Mouse (Mus musculus): ENCODE data around the gene Abca5.

Gene Abca5

DNA sequence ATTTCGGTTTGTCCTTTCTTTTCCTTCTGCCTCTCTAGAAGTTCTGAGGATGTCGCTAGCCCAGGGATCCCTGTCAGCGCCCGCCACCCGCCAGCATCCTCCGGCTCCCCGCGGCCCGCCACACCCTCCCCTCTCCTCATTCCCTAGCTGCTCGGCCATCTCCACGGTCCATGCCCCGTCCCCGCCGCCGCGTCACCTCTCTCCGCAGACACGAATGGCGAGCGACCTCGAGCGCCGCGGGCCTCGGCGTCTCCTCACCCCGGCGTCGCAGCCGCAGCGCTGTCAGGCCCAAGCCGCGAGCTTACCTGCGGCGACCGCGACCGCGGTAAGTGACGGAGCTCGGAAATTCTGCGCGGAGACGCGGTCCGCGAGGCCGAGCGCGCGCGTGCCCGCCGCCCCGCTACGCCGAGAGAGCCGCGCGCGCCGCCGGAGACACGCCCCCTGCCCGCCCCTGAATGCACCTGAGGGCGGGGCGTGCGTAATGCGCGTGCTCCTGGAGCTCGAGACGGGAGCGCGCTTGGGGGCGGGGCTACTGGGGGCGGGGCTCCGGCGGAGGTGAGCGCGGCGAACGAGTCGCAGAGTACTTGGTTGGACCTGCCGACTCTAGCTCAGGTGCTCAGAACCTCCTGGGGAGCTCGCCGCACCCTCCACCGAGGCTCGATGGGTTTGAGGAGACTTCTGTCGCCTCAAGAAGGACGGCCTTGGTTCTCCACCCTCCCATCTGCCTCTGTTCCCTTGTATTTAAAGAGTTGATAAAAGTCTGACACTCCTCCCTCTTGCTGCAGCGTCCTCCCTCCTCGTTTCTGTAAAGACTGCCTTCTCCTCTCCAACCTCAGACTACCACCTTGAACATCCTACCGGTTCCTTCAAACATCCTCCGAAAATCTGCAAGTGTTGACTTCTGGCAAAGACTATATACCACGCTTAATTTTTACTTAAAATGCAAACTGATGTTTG lies at the start of gene Abca5:
Gene Abca5, minus strand, starts transcription at position 428 of the 957 bp plus-strand sequence.
- in situ Hi-C loops (cut with MboI; ENCODE audit: low pct_unique_long_range_greater_than_20kb in 1 of 2, low sequenced_read_pairs in 2 of 2, unreplicated experiment in 1 of 2) = no loop called here

DNA sequence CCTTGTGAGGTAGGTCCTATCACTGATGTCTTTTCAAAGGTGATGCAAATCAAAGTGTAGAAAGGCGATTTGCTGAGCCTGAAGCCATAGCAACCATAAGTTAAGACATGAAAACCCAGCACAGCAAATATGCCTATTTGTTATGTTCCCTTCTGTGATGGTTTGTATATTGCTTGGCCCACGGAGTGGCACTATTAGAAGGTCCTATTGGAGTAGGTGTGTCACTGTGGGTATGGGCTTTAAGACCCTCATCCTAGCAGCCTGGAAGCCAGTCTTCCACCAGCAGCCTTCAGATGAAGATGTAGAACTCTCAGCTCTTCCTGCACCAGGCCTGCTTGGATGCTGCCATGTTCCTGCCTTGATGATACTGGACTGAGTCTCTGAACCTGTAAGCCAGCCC lies 48.0 kb upstream of the Abca5 start:
- in situ Hi-C loops (cut with MboI; ENCODE audit: low pct_unique_long_range_greater_than_20kb in 1 of 2, low sequenced_read_pairs in 2 of 2, unreplicated experiment in 1 of 2) = no loop called here

DNA sequence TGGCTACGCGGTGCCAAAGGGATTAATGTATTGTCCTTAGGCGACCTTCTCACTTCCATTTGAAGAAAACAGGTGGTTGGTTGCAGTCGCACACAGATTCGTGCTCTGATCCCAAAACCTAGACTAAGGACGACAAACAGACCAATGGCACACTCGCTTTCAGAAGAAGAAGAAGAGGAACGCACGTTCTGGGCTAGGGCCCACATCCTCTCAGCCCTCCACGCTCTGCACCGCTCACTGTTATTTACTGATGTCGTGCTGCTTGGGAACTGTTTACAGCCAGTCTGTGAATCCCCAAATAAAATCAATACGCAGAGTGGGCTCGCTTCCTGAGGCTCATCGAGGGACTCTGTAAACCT lies 42.8 kb upstream of the Abca5 start:
- in situ Hi-C loops (cut with MboI; ENCODE audit: low pct_unique_long_range_greater_than_20kb in 1 of 2, low sequenced_read_pairs in 2 of 2, unreplicated experiment in 1 of 2) = no loop called here

DNA sequence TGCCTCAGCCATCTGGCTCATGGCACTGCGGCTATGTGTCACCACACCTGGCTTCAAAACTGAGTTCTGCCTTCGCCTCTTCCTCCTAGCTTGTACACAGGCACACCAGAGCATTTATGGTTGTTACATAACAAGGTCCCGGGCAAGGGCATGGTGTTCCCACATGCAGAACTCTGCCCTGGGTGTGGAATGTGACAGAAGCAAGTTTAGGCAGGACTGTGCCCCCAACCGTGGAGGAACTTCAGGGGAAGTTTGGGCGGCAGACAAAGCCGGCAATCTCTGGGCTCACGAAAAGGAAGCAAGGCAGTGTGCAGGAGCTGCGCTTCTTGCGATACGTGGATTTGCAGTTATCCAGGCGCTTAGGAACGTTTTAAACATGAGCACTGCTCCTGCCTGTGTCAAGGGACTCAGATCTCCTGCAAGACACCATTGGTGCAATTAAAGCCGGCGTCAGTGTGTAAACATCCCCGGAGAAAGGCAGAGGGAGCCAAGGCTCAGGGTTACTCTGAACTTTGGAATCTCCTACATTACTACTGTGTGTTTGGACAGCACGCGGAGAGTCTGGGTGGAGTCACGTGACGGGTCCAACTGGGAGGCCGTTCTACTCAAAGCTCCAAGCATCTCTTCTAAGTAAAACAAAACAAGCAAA lies 42.3 kb upstream of the Abca5 start:
- in situ Hi-C loops (cut with MboI; ENCODE audit: low pct_unique_long_range_greater_than_20kb in 1 of 2, low sequenced_read_pairs in 2 of 2, unreplicated experiment in 1 of 2) = no loop called here

DNA sequence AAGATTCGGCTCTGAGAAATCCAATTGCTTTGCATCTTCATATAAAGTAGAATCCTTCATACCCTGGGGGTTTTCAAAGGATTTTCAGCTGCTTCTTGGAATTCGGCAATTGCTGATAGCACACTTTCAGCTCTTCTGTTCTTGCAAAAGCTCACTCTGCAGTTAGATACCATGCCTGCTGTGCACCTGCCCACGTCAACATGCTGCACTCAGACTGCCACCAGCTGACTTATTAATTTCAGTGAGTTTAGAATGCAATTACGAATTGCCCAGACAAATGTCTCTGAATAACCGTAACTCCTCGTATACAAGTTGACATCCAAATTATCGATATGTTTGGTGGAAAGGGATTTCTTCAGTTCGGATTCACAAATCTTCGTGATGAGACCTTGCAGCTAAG lies 36.5 kb upstream of the Abca5 start:
- in situ Hi-C loops (cut with MboI; ENCODE audit: low pct_unique_long_range_greater_than_20kb in 1 of 2, low sequenced_read_pairs in 2 of 2, unreplicated experiment in 1 of 2) = loop anchor here in 1 of 2 experiments (25.0 kb wide), 1 partner anchor 688 kb away; the partner anchor contains the start of gene Kcnj2

DNA sequence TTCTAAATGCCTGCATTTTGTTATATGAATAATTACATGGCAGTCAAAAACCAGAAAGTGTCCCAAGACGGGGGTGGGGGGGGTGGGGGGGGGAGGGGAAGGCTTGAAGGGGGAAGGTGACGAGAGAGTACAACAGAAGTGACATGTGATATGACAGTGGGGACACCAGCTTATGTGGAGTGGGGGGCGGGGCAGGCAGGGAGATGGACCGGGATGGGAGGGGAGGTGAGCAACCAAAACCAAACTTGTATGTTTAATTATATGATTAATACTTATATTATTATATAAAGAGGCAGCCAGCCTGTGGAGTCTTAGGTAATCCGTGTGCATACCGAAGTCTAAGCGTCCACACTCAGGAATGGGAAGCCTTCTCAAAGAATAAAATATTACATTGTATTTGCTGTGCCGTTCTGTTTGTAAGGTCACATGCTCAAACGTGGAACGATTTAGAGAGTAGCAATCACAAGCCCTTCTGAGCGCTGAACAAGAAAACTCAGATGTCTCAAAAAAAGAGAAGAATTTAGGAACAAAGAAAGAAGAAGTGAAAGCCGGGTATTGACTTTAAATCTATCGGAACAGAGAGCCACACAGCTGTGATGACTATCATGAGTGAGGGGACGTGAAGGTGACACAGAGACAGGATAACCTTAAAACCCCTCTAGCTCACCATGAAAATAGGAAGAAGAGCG lies 34.9 kb upstream of the Abca5 start:
- in situ Hi-C loops (cut with MboI; ENCODE audit: low pct_unique_long_range_greater_than_20kb in 1 of 2, low sequenced_read_pairs in 2 of 2, unreplicated experiment in 1 of 2) = loop anchor here in 1 of 2 experiments (25.0 kb wide), 1 partner anchor 690 kb away; the partner anchor contains the start of gene Kcnj2

DNA sequence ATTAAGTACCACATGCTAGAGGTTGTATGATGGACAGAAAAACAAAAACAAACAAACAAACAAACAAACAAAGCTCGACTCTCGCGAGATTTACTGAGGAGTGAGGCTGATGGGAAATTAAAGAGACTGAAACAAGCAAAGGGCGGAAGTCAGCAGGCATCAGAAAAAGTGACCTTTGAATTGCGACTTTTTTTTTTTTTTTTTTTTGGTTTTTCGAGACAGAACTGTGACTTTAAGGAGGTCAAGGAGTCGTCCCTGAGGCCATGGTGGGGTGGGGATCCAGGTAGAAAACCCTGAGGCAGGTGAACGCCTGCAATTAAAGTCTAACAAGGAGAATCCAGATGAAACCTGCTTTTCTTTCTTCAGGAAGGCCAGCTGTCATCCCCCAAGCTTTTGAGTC lies 34.3 kb upstream of the Abca5 start:
- in situ Hi-C loops (cut with MboI; ENCODE audit: low pct_unique_long_range_greater_than_20kb in 1 of 2, low sequenced_read_pairs in 2 of 2, unreplicated experiment in 1 of 2) = loop anchor here in 1 of 2 experiments (25.0 kb wide), 1 partner anchor 690 kb away; the partner anchor contains the start of gene Kcnj2

DNA sequence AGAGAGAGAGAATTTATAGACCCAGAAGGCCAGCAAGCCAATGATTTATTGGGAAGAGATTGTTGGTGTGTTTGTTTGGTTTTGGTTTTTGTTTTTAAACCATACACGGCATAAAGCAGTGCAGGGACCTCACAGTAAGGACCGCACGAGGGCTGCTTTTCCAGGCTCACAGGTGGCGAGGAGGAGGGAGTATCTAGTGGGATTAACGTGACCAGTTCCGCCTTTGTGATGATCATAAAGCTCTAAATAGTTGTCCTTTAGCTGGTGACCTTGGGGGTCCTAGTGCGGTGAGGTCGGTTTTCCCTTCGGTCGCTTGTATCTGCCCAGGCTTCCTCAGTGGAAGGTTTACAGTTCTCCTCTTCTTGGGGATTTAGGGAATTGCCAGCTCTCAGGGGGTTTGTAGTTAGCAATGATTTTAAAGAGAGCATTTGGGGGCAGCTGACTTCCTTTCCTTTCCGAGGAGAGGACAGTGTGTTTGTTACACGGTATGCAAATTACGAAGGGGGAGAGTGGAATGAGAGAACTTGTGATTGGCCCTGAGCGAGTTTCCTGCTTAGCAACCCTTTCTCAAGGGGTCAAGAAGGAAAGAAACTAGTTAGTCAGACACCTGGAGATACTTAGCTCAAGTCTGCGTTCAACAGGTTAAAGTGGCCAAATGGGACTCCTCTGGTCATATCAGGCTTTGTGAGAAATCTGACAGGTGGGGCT lies 31.9 kb upstream of the Abca5 start:
- in situ Hi-C loops (cut with MboI; ENCODE audit: low pct_unique_long_range_greater_than_20kb in 1 of 2, low sequenced_read_pairs in 2 of 2, unreplicated experiment in 1 of 2) = loop anchor here (10.0 to 25.0 kb wide), 2 partner anchors 125 to 693 kb away; partner anchors contain the start of gene Kcnj2 (in 1 of the 2)

DNA sequence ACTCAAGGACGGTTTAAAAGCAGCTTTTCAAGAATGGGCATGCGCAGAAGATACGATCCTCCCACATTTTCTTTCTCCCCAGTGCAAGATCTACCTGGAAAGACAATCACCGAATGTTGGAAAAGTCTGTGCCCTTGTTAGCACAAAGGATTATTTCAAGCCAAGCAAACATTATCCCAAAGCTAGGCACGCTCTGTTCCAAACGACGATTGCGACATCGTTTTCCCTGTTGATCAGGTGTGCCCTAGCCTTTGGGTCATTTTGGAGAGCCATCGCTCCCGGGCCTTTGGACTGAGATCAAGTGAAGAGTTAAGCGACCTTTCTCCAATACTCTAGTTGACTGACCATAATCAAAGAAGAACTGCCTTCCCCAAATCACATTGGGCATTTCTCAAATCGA lies 30.1 kb upstream of the Abca5 start:
- in situ Hi-C loops (cut with MboI; ENCODE audit: low pct_unique_long_range_greater_than_20kb in 1 of 2, low sequenced_read_pairs in 2 of 2, unreplicated experiment in 1 of 2) = loop anchor here (10.0 to 25.0 kb wide), 2 partner anchors 127 to 695 kb away; partner anchors contain the start of gene Kcnj2 (in 1 of the 2)

DNA sequence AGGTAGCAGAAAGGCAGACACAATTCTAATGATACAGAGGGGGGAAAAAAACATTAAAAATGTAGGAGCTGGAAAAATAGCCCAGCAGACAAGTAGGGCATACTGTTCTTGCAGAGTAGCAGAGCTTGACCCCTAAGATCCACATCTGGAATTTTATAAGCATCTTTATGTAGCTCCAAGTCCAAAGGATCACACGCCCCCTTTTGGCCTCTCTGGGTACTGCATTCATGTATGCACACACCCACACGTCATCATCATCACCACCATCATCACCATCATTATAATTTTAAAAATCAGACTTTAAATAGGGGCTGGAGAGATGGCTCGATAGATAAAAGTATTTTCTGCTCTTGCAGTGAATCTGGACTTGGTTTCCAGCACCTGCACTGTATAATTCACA lies 29.4 kb upstream of the Abca5 start:
- in situ Hi-C loops (cut with MboI; ENCODE audit: low pct_unique_long_range_greater_than_20kb in 1 of 2, low sequenced_read_pairs in 2 of 2, unreplicated experiment in 1 of 2) = loop anchor here (10.0 to 25.0 kb wide), 2 partner anchors 128 to 695 kb away; partner anchors contain the start of gene Kcnj2 (in 1 of the 2)

DNA sequence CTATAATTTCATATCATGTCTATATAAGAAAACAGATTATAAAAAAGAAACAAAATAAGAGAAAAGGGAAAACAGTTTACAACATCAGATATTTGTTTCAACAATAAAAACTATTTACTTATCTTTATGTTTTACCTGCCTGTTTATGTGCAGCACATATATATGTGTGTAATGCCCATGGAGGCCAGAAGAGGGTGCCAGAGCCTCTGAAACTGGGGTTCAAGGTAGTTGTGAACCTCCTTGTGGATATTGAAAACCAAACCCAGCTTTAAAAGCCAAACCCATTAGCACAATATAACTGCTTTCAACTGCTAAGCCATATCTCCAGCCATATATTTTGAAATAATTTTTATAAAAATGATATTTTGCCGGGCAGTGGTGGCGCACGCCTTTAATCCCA lies 27.5 kb upstream of the Abca5 start:
- in situ Hi-C loops (cut with MboI; ENCODE audit: low pct_unique_long_range_greater_than_20kb in 1 of 2, low sequenced_read_pairs in 2 of 2, unreplicated experiment in 1 of 2) = loop anchor here (10.0 to 25.0 kb wide), 2 partner anchors 130 to 697 kb away; partner anchors contain the start of gene Kcnj2 (in 1 of the 2)

DNA sequence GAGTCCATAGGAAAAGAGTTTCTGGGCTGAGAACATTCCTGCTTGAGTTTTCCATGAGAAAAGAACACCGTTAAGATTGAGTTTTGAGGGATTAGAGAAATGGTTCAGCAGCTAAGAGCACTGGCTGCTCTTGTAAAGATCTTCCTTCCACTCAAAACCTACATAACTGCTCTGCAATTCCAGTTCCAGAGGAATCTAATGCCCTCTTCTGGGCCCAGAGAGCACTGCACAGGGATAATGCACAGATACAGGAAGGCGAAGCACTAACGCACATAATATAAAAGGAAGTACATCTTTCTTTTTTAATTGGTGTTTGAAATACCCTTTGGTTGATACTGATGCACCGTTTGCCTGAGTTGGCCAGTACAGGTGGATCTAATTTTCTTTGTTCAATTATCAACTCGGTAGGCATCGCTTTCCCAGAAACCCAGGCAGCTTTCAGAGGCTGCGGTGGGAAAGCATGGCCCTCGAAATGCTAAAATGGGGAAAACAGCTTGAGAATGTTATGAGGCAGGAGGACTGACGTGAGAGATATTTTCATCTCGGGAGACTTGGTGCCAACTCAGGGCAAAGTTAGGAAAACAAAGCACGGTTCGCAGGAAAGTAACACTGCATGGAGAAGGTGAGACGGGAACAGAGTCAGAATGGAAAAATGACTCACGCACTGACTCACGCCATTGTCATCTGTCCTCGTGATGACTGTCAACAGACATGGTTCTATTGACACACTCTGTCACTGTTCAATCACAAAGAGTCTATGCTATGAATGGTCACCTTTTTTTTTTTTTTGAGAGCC lies 20.4 kb upstream of the Abca5 start:
- in situ Hi-C loops (cut with MboI; ENCODE audit: low pct_unique_long_range_greater_than_20kb in 1 of 2, low sequenced_read_pairs in 2 of 2, unreplicated experiment in 1 of 2) = loop anchor here in 1 of 2 experiments (10.0 to 25.0 kb wide), 2 partner anchors 73 to 704 kb away; partner anchors contain the start of gene Kcnj2

DNA sequence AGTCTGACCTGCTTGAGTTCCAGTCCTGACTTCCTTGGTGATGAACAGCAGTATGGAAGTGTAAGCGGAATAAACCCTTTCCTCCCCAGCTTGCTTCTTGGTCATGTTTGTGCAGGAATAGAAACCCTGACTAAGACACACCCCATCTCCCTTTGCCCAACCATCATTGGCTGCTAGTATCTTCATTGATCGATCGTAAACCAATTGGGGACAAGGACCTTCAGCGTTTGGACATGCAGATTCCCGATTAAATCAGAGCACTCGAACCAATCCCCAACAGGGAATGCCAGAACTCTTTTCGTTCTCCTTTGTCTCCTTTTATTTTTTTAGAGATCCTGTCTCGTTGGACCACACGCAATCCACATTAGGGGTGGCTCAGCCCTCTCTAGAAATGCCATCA lies 17.6 kb upstream of the Abca5 start:
- in situ Hi-C loops (cut with MboI; ENCODE audit: low pct_unique_long_range_greater_than_20kb in 1 of 2, low sequenced_read_pairs in 2 of 2, unreplicated experiment in 1 of 2) = loop anchor here in 1 of 2 experiments (10.0 to 25.0 kb wide), 2 partner anchors 70 to 707 kb away; partner anchors contain the start of gene Kcnj2

DNA sequence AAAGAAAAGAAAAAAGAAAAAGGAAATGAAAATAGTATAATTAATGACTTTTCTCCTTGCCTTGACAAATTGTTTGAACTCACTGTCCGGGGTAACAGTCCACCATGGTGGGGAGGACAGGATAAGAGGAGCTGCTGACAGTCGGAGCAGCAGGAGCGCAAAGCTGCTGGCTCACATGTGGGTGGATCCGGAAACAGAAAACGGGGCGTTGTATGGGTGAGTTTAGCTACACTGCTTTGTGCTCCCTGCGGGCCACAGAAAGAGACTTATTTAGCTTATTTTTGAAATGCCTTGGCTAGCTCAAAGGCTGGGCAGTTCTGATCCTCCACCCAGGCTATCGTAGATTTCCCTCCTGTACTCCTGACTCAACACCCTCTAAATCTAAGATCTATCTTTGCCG lies 16.7 kb upstream of the Abca5 start:
- in situ Hi-C loops (cut with MboI; ENCODE audit: low pct_unique_long_range_greater_than_20kb in 1 of 2, low sequenced_read_pairs in 2 of 2, unreplicated experiment in 1 of 2) = loop anchor here in 1 of 2 experiments (10.0 to 25.0 kb wide), 2 partner anchors 69 to 708 kb away; partner anchors contain the start of gene Kcnj2

DNA sequence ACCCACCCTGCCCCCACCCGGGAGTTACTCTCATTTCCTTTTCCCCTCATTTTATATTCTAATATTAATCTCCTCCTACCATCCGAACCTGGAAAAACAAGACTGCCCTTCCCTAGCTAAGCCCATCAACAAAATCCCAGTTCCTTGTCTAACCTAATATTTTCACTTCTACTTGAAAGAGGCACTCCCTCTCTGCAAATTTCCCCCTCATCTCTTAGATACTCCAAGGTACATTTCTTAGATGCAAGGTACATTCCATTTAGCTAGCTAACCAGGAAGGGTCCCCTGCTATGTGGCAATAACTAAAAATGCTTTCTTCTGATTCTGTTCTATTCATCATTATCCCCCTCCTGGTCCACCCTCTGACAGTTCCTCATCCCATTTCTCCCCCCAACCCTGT lies 10.7 kb upstream of the Abca5 start:
- in situ Hi-C loops (cut with MboI; ENCODE audit: low pct_unique_long_range_greater_than_20kb in 1 of 2, low sequenced_read_pairs in 2 of 2, unreplicated experiment in 1 of 2) = no loop called here

DNA sequence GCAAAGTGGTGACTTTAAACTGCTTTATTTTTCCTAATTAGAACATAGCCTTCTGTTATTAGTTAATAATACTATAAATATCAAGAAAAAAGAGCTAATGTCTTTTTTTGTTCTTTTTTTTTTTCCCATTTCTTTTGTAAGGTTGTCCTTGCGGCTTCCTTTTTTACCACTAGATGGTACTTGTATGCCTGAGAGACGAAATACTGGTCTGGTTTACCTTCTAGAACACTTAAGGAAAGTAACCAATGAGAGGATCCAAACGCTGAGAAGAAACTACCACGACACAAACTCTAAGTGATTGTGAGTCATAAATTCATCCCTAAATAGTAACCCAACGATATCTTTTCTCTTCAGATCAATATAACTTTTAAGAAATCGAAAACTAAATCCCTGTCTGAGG lies 10.3 kb upstream of the Abca5 start:
- in situ Hi-C loops (cut with MboI; ENCODE audit: low pct_unique_long_range_greater_than_20kb in 1 of 2, low sequenced_read_pairs in 2 of 2, unreplicated experiment in 1 of 2) = no loop called here

DNA sequence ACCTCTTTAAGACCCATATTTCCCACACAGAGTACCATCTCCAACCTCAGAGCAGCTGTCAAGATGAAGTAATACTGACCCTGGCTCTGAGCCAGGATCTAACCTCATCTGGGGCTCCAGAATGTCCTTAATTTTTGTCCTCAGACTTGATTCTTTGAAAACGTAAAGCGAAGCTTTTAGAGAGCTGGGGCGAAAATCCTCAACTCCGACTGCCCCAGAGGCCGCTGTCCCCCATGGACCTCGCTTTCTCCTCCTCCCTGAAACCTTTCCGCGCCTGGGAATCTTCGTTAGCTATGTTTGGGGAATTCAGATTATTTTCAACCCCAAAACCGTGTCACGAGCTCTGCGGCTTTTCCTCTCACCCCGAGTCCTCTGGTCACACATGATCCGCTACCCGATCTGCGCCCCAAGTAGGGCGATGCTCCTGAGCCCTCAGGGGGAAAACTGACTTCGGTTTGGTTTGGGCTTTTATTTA lies 665 bp downstream of the Abca5 start:
- in situ Hi-C loops (cut with MboI; ENCODE audit: low pct_unique_long_range_greater_than_20kb in 1 of 2, low sequenced_read_pairs in 2 of 2, unreplicated experiment in 1 of 2) = no loop called here
